Mouse (Mus musculus) cerebellum, postnatal 4 days (tissue): ENCODE data around the gene 1810009A15Rik.
"Not testable (repeated sequence)": the region's sequence is repeated elsewhere in the genome, so short reads cannot be mapped to it uniquely, and the experiment has no call there.

ENCODE experiments used
- DNase-seq, 2 experiments: peaks; one replicate each; pipeline ENCODE4 v3.0.0; 2022; ENCODE audit warnings: low spot score in 2 of 2, mixed read lengths in 1 of 2

The 1810009A15Rik gene

DNA sequence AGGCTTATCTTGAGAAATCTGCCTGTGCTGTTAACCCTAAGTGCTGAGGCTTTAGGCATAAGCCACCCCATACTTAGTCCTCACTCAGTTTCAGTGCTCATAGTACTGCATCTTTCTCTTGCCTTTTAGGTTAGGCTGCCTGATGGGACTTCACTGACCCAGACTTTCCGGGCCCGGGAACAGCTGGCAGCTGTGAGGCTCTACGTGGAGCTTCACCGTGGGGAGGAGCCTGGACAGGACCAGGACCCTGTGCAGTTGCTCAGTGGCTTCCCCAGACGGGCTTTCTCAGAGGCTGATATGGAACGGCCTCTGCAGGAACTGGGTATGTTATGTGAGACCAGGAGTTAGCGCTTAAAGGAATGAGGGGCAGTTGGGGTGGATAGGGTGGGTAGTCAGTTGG, 13.6 kb upstream of the 1810009A15Rik start:
- DNase-seq: no peak

DNA sequence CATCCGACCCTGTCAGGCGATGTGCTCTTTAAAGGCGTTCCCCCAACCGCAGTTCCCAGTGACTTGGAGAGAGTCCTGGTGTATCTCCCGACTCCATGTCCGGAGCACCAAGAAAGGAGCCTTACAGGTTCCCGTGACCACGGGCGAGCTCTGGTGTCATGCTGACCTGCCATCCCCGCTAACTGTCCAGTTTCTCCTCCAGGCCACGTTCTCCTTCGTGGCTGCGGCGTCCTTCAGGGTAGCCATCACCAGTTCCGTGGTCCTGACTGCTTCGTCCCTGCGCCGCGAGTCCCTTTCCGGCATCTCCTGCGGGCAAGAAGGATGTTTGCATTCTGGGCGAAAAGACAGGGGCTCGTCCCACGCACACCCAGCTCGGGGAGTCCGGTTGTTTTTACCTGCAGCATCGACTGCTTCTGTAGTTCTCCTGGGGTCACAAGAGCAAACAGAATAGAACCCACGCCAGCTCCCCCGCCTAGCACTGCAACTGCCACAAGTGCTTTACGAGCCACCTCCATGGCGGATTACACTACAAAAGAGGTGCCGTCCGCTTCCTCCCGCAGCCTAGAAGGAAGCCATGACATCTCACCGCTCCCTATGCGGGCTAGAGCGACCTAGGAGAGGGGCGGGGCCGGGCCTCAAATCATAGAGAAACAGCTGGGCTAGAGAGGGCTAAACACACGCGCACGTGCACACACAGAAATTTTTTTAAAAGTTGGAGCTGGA, 8.2 kb upstream of the 1810009A15Rik start, which contains the start of gene Uqcc3:
Gene Uqcc3 (minus strand): TSS at position 613 of the 723 bp plus-strand sequence.
- DNase-seq: peak; percentile 73 to 84

- no peak for DNase-seq
These were observed 7.6 kb upstream of the 1810009A15Rik start for GRCm38 (mm10) chr19:8881034-8881392.

DNA sequence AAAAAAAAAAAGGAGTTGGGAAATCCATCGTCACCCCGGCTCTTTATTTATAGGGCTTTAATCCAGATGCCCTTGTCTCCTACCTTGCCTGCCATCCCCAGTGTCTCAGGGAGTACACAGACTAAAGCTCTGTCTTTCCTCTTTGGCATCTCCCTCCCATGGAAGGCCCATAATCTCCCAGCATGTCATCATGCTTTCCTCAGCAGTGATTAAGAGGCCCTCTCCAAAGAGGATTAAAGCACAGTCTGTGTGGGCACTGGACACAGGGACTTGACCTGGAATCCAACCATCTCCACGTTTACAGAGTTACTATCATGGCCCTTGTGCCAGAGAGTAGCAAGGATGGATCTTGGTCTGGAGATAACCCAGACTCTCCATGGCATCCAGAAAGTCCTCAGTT, 5.0 kb upstream of the 1810009A15Rik start, which contains the start of the genes Lbhd1 and Gm49403:
Gene Lbhd1 (plus strand): TSS at position 117 of the 400 bp plus-strand sequence.
Gene Gm49403 (plus strand): TSS at position 315 of the 400 bp plus-strand sequence.
- no peak for DNase-seq

- no peak for DNase-seq
These were observed 1.6 kb upstream of the 1810009A15Rik start for GRCm38 (mm10) chr19:8886916-8887584.

DNA sequence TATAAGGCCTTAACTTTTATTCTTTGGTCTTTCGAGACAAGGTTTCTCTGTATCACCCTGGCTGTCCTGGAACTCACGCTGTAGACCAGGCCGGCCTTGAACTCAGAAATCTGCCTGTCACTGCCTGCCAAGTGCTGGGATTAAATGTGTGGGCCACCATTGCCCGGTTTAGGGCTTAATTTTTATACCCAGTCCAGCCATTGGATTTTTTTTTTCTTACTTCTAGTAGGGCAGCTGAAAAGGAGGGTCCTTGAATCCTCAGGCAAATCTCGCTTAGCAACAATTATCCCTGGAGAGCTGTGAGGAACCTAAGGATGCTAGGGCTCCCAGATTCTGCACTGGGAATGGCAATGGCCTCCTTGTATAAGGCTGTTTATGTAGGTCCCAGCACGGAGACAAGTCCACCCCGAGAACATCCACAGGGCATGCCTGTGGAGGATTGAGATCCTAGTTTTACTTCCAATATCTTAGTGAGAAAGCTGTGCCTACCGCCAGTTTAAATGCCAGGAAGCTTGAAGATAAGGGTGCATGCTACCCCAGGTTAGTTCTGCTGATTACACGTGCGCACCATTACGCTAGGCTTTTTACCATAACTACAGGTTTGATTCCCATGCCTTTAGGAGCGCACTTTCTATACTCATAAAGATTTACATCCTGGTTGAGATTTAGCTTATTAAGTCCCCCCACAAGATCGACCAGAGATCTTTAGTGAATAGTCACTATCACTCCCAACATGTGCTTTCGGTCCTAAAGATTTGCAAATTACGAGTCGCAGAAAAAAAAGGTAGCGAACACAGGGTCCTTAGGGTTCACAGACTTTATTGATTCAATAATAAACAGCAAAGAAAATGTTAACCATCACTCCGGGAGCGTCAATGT, 829 bp upstream of the 1810009A15Rik start:
- no peak for DNase-seq

DNA sequence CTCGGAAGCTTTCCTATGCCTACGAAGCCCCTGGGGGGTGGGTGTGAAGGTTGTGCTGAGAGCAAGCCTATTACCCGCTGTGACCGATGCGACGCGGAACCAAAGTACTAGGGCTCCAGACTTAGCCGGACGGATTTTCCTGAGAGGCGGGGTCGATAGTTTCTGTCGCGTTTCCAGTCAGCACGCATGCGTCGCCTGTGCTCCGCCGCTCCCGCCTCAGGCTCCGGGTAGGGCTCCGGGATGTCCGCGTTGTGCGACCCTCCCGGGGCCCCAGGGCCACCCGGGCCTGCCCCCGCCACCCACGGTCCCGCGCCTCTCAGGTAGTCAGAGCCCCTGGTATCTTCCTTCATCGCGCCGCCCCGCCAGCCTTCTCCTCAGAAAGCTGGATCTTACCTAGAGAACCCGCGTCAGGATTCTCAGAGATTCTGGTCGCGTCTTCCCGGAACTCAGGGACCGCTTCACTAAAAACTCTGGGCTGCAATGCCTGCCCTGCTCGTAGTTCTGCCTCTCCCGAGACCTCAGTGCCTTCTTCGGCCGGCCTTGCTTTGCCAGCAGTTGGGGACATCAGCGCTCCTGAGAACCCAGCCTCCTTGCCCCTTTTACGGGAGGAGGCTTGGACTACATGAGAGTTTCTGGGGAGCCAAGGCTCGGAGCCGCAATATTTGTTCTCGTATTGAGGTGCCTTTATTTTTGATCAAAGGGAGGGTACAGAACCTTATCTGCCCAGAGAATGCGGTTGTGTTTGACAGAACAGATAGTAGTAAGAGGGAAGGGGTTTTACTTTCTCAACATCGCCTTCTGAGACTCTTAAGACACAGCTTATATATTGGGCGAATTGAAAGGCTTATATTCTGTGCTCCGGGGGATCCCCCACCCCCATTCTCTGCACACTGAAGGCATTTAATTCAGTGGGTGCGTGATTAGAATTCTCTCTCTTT, 4.4 kb downstream of the 1810009A15Rik start, which contains the start of gene Ints5:
Gene Ints5 (plus strand): TSS at position 177 of the 938 bp plus-strand sequence.
- peak; percentile 73 to 83 for DNase-seq

- no peak for DNase-seq
These were observed 6.8 kb downstream of the 1810009A15Rik start for GRCm38 (mm10) chr19:8895397-8895960.

- DNase-seq: not testable (repeated sequence)
These were observed 7.6 kb downstream of the 1810009A15Rik start for GRCm38 (mm10) chr19:8896231-8896630.

- peak; percentile 24 to 42 for DNase-seq
These were observed 8.7 kb downstream of the 1810009A15Rik start for GRCm38 (mm10) chr19:8897211-8897864.

GRCm38 (mm10) chr19:8897865-8898495, 9.3 kb downstream of the 1810009A15Rik start, which contains the start of gene Ganab:
Ganab (plus strand) TSS chr19:8898071.
- peak; percentile 82 to 93 for DNase-seq

DNA sequence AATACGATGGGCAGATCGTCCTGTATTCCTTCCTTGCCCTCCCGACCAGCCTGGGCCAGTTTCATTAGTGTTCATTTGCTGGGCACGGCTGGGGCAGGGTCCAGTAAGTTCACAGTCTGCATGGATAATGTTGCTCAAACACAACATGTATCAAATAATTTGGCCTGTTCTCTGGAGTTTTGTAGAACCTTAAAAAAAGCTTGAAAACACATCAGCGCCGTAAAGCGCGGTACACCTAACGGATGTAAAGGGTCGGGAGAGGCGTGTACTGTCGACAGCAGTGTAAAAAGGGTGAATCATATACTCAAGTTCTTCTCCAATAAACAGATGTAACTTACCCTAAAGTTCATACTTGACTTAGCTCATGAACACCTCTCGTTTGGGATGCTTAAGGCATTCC, 9.9 kb downstream of the 1810009A15Rik start:
- DNase-seq: no peak

- no peak for DNase-seq
These were observed 10.4 kb downstream of the 1810009A15Rik start for GRCm38 (mm10) chr19:8899079-8899478.

- no peak for DNase-seq
These were observed 14.8 kb downstream of the 1810009A15Rik start for GRCm38 (mm10) chr19:8903412-8903811.

DNA sequence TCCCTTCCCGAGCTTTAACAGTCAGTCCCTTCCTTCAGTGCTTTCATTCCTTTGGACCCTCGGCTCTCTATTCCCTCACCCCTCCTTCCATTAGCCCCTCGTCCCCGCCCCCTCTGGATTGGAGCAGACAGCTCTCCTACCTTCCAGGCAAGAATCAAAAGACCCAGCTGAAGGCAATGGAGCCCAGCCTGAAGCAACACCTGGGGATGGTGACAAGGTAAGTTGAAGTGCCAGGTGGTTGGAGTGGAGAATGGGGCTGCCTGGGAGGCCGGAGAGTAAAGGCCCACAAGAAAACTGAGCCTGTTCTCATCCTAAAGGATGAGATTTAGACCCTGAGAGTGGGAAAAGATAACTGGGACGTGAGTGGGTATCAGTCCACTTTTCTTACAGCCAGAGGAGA, 19.9 kb downstream of the 1810009A15Rik start:
- no peak for DNase-seq

DNA sequence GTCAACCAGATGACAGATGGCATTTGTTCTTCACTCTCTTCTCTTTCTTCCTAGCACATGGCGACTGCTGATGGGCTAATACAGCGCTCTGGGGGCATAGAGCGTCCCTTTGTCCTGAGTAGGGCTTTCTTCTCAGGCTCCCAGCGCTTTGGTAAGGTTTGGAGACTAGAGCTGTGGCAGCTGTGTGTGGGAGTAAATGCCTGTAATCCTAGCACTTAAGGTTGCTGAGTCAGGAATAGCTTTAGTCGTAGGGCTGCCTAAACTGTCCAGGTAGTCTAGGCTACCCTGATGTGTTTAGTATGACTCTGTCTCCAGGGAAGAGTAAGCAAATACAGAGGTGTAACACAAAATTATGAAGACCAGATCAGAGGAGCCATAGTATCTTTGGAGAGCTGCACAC, 23.2 kb downstream of the 1810009A15Rik start:
- DNase-seq: no peak

DNA sequence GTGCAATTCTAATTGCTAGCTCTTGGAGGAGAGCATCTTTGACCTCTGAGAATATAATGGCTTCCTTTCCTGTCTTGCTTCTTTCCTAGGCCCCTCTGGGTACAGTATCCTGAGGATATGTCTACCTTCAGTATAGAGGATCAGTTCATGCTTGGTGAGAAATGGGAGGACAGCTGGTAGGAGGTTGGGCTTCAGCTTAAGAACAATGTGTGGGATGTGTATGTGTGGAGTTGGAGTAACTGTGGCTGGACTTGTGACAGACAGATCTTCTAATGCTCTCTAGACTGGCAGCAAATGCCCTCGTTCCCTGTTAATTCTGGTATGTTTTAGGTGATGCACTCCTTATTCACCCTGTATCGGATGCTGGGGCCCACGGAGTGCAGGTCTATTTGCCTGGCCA, 25.6 kb downstream of the 1810009A15Rik start:
- no peak for DNase-seq

DNA sequence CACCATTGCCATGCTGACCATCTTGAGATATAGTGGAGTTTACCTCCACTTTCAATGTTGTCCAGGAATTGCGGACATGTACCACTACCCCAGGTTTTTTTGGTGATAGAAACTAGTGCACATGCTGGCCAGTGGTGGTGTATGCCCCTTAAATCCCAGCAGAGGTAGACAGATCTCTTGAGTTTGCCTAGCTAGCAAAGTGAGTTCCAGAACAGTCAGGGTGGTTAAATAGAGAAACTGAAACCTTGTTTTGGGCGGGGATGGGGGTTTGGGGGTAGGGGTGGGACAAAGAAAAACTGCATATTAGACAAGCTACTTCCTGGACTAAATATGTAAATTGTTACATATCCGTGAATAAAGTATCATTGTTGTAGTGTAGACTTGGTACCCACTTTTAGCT, 30.3 kb downstream of the 1810009A15Rik start:
- DNase-seq: no peak

DNA sequence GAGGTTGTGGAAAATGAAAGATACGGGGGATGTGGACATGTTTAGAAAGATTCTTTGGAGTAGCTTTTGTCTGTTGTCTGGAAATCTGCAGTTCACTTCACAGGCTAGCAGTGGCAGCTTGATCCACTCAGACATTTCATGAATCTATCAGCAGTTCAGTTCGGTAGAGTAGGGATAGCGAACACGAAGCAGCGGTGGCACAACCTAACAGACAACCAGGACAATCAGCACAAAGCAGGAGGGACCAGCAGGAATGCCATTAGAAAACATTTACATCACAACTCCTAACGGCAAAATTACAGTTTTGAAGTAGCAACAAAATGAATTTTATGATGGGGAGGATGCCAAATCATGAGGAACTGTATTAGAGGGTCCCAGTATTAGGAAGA, 31.0 kb downstream of the 1810009A15Rik start:
- DNase-seq: no peak
